In genomic region chr1:84581812-84582211, GRCm38 (mm10) we compare ENCODE assay signal across 8 mouse cellular contexts.
DNase-seq lines count a peak whose midpoint lies in the region; ATAC-seq lines count a peak whose summit lies in the region.
"Had no signal": no experiment of that assay in that cellular context is flagged by ENCODE, and none has a peak within 500 bp of the region (broad histone marks: within the 10 kb centered on the region; RNA-seq: fewer than 3 reads in every experiment).

No protein-coding gene starts in this region.

- H3K4me3 ChIP-seq in forebrain, embryonic 15.5 days = no peak overlapping the region
- H3K4me3 ChIP-seq: hindbrain, embryonic 15.5 days had no signal

- H3K27ac ChIP-seq in forebrain, embryonic 15.5 days (replicated peaks) = no peak overlapping the region
- H3K27ac ChIP-seq: hindbrain, embryonic 15.5 days had no signal

- H3K4me2 ChIP-seq in forebrain, embryonic 15.5 days (replicated peaks) = no peak overlapping the region
- H3K4me2 ChIP-seq: hindbrain, embryonic 15.5 days had no signal

- no peaks in the 10 kb centered on the region for H3K27me3 ChIP-seq in forebrain, embryonic 15.5 days
- H3K27me3 ChIP-seq: hindbrain, embryonic 15.5 days had no signal

- H3K9ac ChIP-seq in forebrain, embryonic 15.5 days (replicated peaks) = no peak overlapping the region
- H3K9ac ChIP-seq: hindbrain, embryonic 15.5 days had no signal

- no peaks in the 10 kb centered on the region for H3K9me3 ChIP-seq in forebrain, embryonic 15.5 days
- H3K9me3 ChIP-seq: hindbrain, embryonic 15.5 days had no signal

- intact Hi-C loops in heart, postnatal 10 days (cut with DNase I) = loop anchor here (5.0 to 10.0 kb wide), 5 partner anchors 150 to 855 kb away; no protein-coding TSS in a partner anchor

- WGBS in forebrain, embryonic 15.5 days = 62% methylated on average over 2 of the region's 2 CpGs

- peaks cover 20% of the 10 kb centered on the region for H3K4me1 ChIP-seq in forebrain, embryonic 15.5 days

- peak; percentile 34 for DNase-seq in WW6 (ENCODE audit: low read depth, low spot score)
- DNase-seq in heart, postnatal 10 days = peak; percentile 51 to 78
- peak; percentile 44 for DNase-seq in layer of hippocampus, adult 9-11 months
- DNase-seq in testis, postnatal 10 days (ENCODE audit: low spot score) = peak; percentile 82

- no peaks in the 10 kb centered on the region for H3K36me3 ChIP-seq in forebrain, embryonic 15.5 days

- ATAC-seq in cerebellum, adult (ENCODE audit: insufficient number of reproducible peaks, low FRiP score, low TSS enrichment) = peak; percentile 62; the same call in 1 of the 2 replicates
- ATAC-seq in forebrain, embryonic 15.5 days (replicated peaks) = peak; percentile 26
- peak; percentile 74 for ATAC-seq in megakaryocyte, adult 5-6 weeks (ENCODE audit: poor library complexity, severe bottlenecking)
